ENCODE assay signal across 16 mouse cellular contexts in the genomic region with DNA sequence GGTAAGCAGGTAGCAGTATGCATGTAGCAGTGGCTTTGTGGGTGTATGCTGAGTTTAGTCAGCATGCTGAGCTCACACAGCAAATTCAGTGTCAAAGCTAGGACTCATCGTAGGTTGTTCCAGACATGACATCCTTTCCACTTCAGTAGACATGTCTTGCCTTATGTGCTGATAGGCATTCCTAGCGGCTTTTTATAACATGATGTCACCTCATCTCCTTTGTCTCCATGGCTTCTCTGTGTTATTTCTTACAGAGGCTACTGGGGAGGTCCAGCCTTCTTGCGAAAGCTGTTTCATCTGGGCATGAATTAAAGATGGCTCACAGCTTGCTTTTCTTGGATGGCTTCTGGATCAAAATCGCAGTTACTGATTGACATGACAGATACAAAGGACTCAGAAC.
"Had no signal": no experiment of that assay in that cellular context is flagged by ENCODE, and none has a peak within 500 bp of the region (broad histone marks: within the 10 kb centered on the region; RNA-seq: fewer than 3 reads in every experiment).

No protein-coding gene starts in this region.

- H3K27me3 ChIP-seq: liver, embryonic 13.5 days; midbrain, embryonic 12.5 days; midbrain, embryonic 15.5 days; neural tube, embryonic 12.5 days; neural tube, embryonic 15.5 days had no signal

- H3K9me3 ChIP-seq: liver, embryonic 13.5 days; midbrain, embryonic 12.5 days; midbrain, embryonic 15.5 days; neural tube, embryonic 12.5 days; neural tube, embryonic 15.5 days had no signal

- DNase-seq: kidney, adult 18-20 months; kidney, postnatal 14 days; layer of hippocampus, postnatal 36 days; liver, embryonic 13.5 days; lung, embryonic 14.5 days; right cerebral cortex, postnatal 14 days; right cerebral cortex, postnatal 4 days; thymus, postnatal 25 days had no signal

- H3K27ac ChIP-seq: layer of hippocampus, adult 2 months; left cerebral cortex, adult 2 months; liver, embryonic 13.5 days; macrophage; midbrain, embryonic 12.5 days; midbrain, embryonic 15.5 days; neural tube, embryonic 12.5 days; neural tube, embryonic 15.5 days; stomach, postnatal 0 days had no signal

- H3K4me3 ChIP-seq: layer of hippocampus, adult 2 months; left cerebral cortex, adult 2 months; liver, embryonic 13.5 days; midbrain, embryonic 12.5 days; midbrain, embryonic 15.5 days; neural tube, embryonic 12.5 days; neural tube, embryonic 15.5 days had no signal

- H3K36me3 ChIP-seq: liver, embryonic 13.5 days; midbrain, embryonic 12.5 days; midbrain, embryonic 15.5 days; neural tube, embryonic 12.5 days; neural tube, embryonic 15.5 days had no signal

- H3K4me1 ChIP-seq: liver, embryonic 13.5 days; midbrain, embryonic 12.5 days; midbrain, embryonic 15.5 days; neural tube, embryonic 12.5 days; neural tube, embryonic 15.5 days had no signal
